Mouse (Mus musculus): ENCODE measurements around the gene Rtn4r. TPM values are rescaled to one million over a fixed set of nuclear protein-coding genes. Genes with fewer than 3 reads are reported as not detected.

Rtn4r gene
- total RNA-seq, 2 experiments from 2014 or later, result 128 to 164 TPM

DNA sequence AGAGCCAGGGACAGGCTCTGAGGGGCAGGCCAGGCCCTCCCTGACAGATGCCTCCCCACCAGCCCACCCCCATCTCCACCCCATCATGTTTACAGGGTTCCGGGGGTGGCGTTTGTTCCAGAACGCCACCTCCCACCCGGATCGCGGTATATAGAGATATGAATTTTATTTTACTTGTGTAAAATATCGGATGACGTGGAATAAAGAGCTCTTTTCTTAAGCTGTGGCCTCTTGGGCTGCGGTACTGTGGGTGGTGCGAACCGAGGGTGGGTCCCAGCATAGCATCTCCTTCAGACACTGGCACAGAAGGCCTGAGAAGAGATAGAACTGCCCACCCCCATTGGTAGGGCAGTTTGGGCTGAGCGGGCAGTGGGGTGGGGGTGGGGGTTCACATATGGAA is 24.7 kb downstream of the Rtn4r start:
- intact Hi-C loops (cut with DNase I), result loop anchor here (2.0 kb wide), 1 partner anchor 43 kb away; no protein-coding TSS in a partner anchor
- DNase-seq (ENCODE audit: low spot score in 2 of 2), result peak in 1 of 2 experiments; percentile 74

DNA sequence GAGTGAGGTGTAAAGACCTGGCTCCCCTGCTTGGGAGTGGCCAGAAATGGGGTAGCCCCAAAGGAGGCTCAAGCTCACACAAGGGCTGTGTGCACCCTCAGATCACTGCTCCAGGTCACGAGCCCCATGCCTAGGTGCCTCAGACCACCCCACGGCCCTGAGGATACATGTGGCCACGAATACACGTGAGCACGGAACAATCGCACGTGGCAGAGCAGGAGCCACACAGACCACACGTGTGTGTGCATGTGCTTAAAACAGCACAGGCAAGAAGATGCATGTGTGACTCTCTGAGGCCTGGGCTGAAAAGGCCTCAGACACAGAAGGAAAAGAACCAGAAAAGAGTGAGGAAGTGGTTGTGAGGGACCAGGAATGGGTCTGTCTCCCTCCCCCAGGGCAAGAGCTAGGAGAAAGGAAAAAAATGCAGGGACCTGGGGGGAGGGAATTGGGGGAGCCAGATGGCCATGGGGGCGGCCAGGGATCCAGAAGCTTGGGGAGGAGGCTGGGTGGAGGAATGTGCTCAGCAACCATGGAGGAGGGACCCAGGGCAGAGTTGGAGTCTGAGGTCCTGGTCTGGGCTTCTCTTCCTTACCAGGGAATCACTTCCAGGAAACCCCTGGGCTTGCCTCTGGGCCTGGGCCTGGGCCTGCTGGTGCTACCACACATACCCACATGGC is 25.5 kb downstream of the Rtn4r start:
- intact Hi-C loops (cut with DNase I), result loop anchor here (2.0 kb wide), 1 partner anchor 42 kb away; no protein-coding TSS in a partner anchor
- peak; percentile 65 to 77 for DNase-seq (ENCODE audit: low spot score in 2 of 2)

DNA sequence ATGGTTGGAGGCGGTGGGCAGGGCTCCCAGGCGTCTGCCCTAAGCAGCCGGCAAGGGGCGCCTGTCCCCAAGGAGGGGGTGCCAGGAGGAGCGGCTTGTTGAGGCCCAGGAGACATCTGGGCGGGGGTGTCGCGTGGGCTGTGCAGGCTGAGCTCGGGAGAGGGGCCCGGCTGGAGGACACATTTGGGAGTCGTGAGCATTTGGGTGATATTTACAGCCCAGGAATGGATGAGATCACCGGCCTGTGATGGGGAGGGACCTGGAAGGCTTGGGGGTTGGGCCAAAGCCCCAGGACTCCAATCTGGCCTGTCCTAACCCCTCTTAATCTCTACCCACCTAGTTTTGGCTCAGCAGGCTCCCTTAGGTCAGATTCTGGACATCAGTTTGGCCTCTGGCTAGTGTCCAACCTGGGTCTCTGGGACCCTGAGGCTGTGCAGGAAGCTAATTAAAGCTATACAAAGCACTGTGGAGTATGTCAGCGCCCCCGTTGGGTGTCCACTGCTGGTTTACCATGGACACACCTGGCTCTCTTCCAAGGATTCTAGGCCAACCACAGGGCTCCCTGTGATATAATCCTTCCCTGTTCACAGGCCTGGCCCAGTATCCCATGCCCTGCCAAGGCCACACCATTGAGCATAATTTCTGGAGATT is 27.2 kb downstream of the Rtn4r start:
- DNase-seq (ENCODE audit: low spot score in 2 of 2), result peak; percentile 91 to 96
- intact Hi-C loops (cut with DNase I), result loop anchor here (1.0 kb wide), 2 partner anchors 19 to 23 kb away; no protein-coding TSS in a partner anchor

DNA sequence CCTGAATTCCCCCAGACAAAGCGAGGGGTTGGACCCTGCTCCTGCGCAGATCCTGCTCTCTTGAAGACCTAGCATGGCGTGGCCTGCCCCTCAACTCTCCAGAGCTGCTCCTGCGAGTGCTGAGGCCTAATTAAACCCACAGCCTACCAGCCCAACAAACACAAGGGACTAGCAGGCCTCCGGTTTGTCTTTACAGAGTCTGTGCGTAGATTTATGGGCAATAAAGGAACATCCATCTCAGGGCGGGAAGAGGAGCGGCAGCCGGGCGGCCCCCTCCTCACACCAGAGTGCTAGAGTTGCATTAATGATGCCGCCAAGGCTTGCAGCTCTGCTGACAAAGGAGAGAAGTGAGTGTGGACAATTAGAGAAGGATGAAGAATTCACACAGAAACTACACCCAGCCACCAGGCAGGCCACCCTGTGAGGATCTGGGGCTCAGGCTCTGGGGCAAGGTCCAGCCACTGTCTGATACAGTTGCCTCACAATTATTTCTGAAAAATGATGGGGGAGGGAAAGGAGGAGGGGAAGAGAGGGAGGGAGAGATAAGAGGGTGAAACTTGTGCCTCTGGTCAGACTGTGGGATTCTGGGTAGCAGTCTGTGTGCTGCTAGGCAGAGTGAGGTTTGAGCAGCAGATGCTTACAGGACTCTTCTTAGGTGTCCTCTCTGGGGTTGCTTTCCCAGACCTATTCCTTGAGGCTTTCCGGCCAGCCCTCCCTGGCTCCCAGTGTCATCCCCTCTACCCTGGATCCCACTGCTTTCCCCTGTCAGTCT is 29.3 kb downstream of the Rtn4r start:
- DNase-seq (ENCODE audit: low spot score in 2 of 2), result no peak
- intact Hi-C loops (cut with DNase I), result no loop called here

DNA sequence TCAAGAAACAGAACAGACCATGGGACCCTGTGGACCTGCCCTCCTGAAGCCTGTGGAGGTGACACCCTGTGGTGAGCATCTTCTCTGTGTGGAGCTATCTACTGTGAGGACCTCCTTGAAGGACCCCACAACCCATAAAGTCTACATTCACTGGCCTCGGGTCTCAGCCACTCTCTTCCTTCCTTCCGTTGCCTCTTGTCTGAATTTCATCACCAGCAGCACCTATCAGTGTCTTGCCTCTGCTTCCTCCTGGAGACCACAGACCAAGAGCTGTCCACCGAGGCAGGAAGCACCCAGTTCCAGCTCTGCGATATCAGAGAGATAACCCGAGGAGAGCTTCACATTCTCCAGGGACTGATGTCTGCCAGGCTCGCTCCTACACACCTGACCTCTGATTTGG is 31.8 kb downstream of the Rtn4r start:
- intact Hi-C loops (cut with DNase I), result no loop called here
- no peak for DNase-seq (ENCODE audit: low spot score in 2 of 2)

DNA sequence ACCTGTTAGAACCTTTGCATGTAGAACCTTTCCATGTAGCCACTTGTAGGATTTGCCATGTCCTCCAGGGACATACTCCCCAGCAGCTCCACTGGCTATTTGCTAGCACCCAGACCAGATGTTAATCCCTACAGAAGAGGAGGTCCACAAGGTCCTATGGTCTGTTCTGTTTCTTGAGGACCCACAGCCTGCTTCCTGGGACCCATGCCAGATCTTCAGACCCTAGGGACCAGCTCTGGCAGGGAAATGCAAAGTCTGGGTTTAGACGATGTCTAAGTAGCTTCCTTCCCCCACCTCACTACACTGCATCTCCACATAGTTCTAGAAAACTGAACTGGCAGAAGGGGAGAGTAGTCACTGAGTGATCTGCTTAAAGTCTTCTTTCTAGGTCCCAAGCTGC is 32.3 kb downstream of the Rtn4r start:
- intact Hi-C loops (cut with DNase I), result no loop called here
- no peak for DNase-seq (ENCODE audit: low spot score in 2 of 2)

DNA sequence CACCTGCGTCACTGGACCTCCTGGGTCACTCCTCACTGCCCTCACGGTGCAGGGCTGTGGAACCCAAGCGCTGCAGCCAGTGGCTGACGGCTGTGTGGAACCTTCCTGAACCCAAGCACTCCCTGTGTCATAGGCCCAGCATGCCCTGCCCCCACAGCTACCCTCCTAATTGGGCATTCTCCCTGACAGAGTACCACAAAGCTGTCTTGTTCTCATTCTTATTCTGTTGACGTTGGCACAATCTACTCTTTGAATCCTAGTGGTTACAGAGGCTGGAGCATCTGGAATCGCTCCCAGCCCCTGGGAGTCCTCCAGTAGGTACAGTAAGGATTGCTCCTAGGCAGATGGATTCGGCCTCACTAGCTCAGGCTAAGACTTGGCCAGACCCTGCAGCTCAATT is 33.1 kb downstream of the Rtn4r start:
- intact Hi-C loops (cut with DNase I), result no loop called here
- DNase-seq (ENCODE audit: low spot score in 2 of 2), result no peak

DNA sequence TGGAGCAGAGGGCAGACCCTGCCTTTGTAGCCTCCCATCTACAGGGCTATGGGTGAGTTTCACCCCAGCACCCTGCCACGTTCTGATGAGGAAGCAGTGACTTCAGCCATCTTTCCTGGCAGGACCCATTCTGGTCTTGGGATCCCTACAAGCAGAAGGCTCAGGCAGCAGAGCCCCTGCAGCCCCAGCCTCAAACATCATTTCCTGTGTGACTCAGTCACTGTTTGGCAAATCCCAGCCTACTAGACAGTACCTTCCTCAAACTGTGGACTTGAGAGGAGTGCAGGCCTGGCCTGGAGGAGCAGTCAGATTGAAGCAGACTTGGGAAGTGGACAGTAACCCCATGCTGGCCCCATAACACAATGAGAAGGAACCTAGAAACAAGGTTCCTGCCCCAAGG is 33.7 kb downstream of the Rtn4r start:
- intact Hi-C loops (cut with DNase I), result no loop called here

DNA sequence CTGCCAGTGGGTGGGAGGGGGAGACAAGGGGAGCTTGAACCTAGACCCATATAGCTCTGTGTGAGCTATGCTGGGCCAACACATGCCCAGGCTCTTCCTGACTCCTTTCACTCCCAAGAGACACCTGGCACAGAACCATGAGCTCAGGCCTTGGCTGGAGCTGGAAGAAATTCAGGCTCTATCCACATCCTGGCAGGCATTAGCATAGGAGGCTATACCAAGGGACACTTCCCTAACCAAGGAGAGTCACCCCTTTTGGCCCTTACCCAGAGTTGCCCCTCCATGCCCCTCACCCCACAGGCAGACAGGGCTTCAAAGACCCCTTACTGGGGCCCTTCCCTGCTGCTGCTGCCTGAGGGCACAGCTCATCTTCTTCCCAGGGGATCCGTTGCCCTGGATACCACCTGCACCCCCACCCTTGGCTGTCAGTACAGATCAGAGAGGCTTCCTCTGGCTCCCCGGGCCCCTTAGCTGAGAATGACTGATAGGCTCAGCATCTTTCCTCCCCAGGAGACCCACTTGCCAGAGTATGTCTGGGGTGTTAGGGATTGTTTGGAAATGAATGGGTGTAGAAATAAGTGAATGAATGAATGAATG is 37.3 kb downstream of the Rtn4r start:
- intact Hi-C loops (cut with DNase I), result no loop called here
- no peak for DNase-seq (ENCODE audit: low spot score in 2 of 2)

More for the DNA sequence above, 33.7 kb downstream of the Rtn4r start:
- no peak for DNase-seq (ENCODE audit: low spot score in 2 of 2)

DNA sequence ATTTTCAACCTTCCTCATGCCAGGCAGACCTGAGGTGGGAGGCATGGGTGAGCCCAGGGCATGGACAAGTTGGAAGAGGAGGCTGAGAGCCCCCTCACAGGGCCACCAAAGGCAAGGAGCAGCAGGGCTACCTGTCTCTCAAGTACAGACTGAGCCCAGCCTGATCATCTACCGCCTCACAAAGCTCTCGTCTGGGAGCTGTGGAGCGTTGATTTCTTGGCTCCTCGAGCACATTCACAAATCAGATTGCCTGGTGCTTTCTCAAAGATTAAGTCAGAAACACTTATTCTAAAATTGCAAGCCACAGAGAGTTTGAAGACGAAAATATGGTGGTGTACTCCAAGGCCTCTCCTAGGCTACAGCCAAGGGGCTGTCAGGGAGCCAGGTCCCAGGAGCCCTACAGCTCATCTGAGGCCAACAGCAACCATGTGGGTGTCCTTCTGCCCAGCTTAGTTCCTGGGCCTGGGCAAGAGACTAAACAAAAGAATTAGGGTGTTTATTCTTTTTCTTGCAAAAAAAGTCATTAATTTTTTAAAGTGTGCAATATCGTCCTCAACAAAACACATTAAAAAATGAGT is 39.3 kb downstream of the Rtn4r start:
- DNase-seq (ENCODE audit: low spot score in 2 of 2), result no peak
- intact Hi-C loops (cut with DNase I), result no loop called here

DNA sequence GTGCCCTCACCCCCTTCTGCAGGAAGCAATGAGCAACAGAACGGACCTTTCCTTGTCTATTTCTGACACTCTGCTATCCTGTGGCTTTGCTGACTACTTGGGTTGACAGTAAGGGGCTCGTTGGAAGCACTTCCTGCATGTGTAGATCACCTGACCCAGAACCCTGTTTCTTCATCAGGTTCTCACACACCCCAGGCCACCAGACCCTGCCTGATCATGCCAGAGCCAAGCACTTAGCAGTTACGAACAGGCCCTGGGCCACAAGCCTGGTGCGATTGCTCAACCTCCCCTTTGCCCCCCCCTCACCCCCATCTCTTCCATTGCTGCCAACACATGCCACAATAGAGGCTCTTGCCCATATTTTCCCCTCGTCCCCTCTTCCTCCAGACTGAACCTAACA is 41.7 kb downstream of the Rtn4r start:
- intact Hi-C loops (cut with DNase I), result no loop called here
- DNase-seq (ENCODE audit: low spot score in 2 of 2), result no peak

DNA sequence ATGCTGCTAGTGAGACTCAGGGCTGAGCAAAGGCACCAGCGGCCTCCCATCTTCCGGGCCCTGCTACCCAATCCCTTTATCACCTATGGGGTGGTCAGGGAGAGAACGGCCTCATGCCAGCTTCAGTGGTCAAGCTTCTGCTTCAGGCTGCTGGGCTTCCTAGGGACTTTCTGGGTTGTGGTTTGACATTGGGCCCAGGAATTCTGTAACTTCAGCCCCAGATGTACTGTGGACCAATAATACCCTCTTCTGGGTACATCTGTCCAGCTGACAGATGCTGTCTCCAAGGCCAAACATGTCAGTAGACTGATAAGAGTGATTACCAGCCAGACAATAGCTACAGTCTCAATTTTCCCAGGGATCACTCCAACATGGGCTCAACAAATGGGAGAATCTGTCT is 42.3 kb downstream of the Rtn4r start:
- intact Hi-C loops (cut with DNase I), result no loop called here
- DNase-seq (ENCODE audit: low spot score in 2 of 2), result no peak

DNA sequence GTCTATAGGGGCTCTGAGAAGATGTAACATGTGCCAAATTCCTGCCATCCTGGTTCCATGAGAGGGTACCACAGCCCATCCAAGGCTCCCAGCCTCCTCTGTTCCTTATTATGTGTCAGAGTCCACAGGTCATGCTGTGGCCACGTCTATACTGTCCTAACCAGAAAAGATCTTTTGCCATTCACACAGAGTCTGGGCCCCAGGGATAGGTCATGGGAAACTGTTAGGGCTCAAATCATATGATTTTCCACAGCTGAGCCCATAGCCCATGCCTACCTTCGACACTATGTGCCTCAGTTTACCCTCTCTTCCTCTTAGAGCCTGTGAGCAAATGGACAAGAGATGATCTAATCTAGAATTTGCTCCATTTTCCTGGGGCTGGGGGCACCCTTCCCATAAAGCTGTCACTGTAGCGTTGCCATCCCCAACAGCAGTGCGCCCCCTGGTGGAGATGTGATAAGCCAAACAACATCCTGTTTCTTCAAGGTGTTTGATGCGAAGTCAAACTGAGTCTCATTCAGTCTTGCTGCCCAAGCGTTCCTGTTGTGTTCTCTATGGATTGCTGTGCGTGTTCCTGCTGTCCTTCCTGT is 44.9 kb downstream of the Rtn4r start:
- intact Hi-C loops (cut with DNase I), result loop anchor here (2.0 kb wide), 1 partner anchor 36 kb away; no protein-coding TSS in a partner anchor
- peak; percentile 83 for DNase-seq (ENCODE audit: low spot score in 2 of 2)

DNA sequence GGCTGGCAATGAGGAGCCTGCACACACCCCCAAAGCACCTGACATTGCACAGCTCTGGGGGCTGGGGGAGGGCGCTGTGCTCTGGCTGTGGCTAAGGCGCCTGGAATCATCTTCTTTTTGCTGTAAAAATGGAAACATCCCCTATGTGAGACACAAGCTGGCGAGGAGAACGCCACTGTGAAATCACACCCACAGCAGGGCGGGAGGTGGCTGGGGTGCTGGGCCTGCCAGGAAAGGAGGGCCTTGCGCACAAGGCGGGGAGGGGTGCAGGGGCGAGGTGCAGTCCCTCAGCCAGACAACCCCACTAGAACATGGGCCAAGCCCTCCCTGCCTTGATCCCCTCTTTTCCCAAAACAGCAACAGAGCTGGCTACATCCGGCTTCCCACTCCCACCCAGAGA is 45.8 kb downstream of the Rtn4r start:
- peak; percentile 83 to 88 for DNase-seq (ENCODE audit: low spot score in 2 of 2)
- intact Hi-C loops (cut with DNase I), result loop anchor here (1.0 to 2.0 kb wide), 4 partner anchors 19 to 45 kb away; no protein-coding TSS in a partner anchor

DNA sequence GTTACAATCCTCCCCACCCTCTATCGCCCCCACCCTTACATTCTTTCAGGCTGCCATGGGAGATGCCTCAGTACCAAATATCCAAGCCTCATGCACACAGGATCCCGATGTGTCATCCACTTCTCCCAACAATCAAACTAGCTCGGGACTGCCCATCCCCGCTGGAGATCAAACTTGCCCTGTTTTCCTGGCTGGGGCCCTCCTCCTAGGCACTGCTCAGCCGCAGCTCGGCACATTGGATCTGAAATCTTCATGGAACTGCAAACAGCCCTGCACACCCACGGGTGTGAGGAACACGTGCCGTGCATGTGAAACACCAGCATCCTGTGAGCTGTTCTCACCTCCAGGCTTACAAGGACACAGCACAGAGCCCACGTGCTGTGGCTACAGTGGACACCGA is 46.3 kb downstream of the Rtn4r start:
- DNase-seq (ENCODE audit: low spot score in 2 of 2), result peak; percentile 76 to 83

DNA sequence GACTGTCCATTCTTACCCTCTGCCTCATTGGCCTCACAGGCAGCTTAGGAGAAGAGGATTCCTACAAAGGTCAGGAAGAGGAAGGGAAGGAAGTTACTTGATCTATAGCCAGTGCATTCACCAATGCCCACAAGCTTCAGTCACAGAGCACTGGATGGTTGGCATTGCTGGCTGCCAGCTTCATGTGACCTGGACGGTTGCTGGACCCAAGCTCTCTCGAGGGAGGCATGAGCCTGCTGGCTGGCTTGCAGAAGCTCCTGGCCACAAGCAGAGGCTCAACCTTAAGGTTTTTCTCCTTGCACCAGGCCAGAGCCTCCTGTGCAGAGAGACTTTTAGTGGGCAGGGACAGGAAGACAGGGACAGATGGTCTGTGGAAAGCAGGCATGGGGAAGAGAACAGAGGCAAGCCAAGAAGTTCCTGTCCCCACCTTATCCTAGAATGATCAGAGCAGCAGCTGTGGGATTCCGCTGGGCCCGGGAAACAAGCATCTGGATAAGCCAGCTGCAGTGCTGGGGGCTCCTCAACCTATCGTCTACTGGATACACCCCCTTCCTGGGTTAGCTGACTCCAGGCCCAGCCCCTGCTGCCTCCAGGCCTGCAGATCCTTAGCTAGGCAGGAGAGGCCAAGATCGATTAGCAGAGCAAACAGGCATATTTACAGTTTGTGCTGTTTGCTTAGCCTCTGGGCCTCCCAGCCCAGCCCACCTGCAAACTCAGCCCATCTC is 48.5 kb downstream of the Rtn4r start:
- DNase-seq (ENCODE audit: low spot score in 2 of 2), result peak in 1 of 2 experiments; percentile 35
- intact Hi-C loops (cut with DNase I), result no loop called here

More for the DNA sequence above, 46.3 kb downstream of the Rtn4r start:
- intact Hi-C loops (cut with DNase I), result loop anchor here (1.0 to 2.0 kb wide), 4 partner anchors 19 to 45 kb away; no protein-coding TSS in a partner anchor

DNA sequence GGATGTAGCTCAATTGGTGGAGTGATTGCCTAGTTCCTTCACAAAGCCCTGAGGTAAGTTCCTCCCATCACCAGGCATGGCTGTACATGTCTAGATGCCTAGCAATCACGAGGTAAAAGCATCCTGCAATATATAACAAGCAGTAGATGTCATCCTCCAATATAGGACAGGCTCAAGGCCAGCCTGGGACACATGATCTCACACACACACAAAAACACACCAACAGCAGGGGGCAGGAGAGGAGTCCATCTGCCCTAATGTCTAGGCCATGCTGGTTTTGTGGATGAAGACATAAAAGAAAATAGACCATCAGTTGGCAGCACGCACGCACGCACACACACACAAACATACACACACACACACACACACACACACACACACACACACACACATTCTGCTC is 49.3 kb downstream of the Rtn4r start:
- intact Hi-C loops (cut with DNase I), result no loop called here
- DNase-seq (ENCODE audit: low spot score in 2 of 2), result no peak

DNA sequence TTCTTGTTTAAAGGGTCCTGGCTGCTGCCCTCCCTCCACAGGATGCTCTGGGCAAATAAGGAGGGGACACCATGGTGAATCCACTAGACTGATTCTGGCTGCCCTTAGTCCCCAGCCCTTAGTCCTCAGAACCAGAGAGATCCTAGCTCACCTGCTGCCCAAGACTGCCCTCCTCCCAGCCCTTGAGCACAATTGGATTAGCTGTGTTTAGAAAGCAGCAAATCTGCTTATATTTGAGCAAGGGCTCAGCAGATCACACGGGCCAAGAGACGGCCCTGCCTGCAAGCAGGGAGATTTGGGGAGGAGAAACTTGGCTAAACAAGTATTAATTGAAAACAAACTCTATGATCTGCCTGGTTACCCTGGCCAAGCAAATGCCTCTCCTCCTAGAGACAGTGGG is 52.1 kb downstream of the Rtn4r start:
- intact Hi-C loops (cut with DNase I), result no loop called here
- no peak for DNase-seq (ENCODE audit: low spot score in 2 of 2)

DNA sequence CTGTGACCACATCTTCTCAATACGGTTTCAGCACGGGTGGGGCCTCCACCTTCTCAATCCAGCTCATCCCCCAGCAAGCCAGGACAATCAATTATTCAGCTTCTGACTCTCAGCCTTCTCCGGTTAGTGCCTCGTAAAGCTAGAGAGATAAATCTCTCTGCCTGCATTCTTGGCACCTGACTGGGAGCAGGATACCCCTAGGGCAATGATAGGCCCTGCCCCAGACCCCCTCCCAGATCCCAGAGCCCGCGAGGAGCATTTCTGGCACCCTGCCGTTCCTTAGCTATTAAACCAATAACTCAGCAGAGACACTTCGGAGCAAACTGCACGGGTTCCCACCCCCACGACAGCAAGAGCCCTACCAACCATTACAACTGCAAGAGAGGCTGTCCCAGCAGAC is 54.0 kb downstream of the Rtn4r start:
- DNase-seq (ENCODE audit: low spot score in 2 of 2), result no peak

More for the DNA sequence above, 54.0 kb downstream of the Rtn4r start:
- intact Hi-C loops (cut with DNase I), result no loop called here
